Mouse (Mus musculus) stomach, embryonic 16.5 days (tissue): ENCODE results near the gene Kpnb1. TPM values are rescaled to one million over a fixed set of nuclear protein-coding genes. Genes with fewer than 3 reads are reported as not detected.
A peak's percentile ranks its signal among the peaks of the same experiment; 100 is the strongest.

Experiments
- ATAC-seq: fragments of 200-750 bp; cut with Nextera tagmentation; 2 replicates; pipeline ENCODE4 v1.8.0; 2017; ENCODE audit warnings: moderate number of reproducible peaks, moderate TSS enrichment; ENCODE audit not compliant: insufficient read depth, low FRiP score
- H3K27ac ChIP-seq: fragments of 300-500 bp; sonication (generic); 2 replicates; pipeline ENCODE4 v1.5.1; 2014; ENCODE audit warnings: low read length
- H3K27me3 ChIP-seq: fragments of 300-500 bp; sonication (generic); 2 replicates; pipeline ENCODE4 v1.6.1; 2014; ENCODE audit warnings: low read length, control low read depth, mixed read lengths; ENCODE audit not compliant: control insufficient read depth, insufficient read depth
- H3K36me3 ChIP-seq: fragments of 300-500 bp; sonication (generic); 2 replicates; pipeline ENCODE4 v1.6.1; 2014; ENCODE audit warnings: low read length; ENCODE audit not compliant: control insufficient read depth, insufficient read depth
- H3K4me1 ChIP-seq: fragments of 300-500 bp; sonication (generic); 2 replicates; pipeline ENCODE4 v1.6.1; 2014; ENCODE audit warnings: low read length, control low read depth, mixed read lengths; ENCODE audit not compliant: control insufficient read depth, insufficient read depth
- H3K4me2 ChIP-seq: fragments of 300-500 bp; sonication (generic); 2 replicates; pipeline ENCODE4 v1.6.1; 2014; ENCODE audit warnings: low read depth, low read length, mixed read lengths
- H3K4me3 ChIP-seq: fragments of 300-500 bp; sonication (generic); replicated peaks from 2 replicates; pipeline ENCODE4 v1.5.1; 2014; ENCODE audit warnings: mild to moderate bottlenecking, low read length
- H3K9ac ChIP-seq: fragments of 300-500 bp; sonication (generic); 2 replicates; pipeline ENCODE4 v1.6.1; 2014; ENCODE audit warnings: low read length
- H3K9me3 ChIP-seq: fragments of 300-500 bp; sonication (generic); replicated peaks from 2 replicates; pipeline ENCODE4 v1.6.1; 2016; ENCODE audit warnings: low read length, control low read depth; ENCODE audit not compliant: control insufficient read depth
- WGBS: fragments of 180-500 bp; shearing (Covaris S2); extraction: QIAGEN DNeasy Blood & Tissue Kit; methylation state at CpG from one replicate; pipeline ENCODE4 v1.1.7; 2014; 5-methylcytosine and 5-hydroxymethylcytosine counted together
- polyA plus RNA-seq: library from polyadenylated mRNA; unstranded; fragments of >200 nt; fragmentation: Nextera tagmentation; extraction: Ambion mirVana; gene quantifications from 2 replicates; pipeline ENCODE4 v1.2.1, GENCODE M21; 2015

The Kpnb1 gene
- polyA plus RNA-seq, 1 experiment from 2014 or later: 36.4 TPM

- WGBS: 50% methylated on average over 3 of the region's 3 CpGs
- Histone ChIP-seq H3K9me3 (no peaks in the 10 kb centered on the region), H3K4me1 (no peaks in the 10 kb centered on the region), H3K9ac (no peak overlapping the region), H3K4me3 (no peak overlapping the region), H3K27ac (no peak overlapping the region), H3K36me3 (peaks cover 29% of the 10 kb centered on the region), H3K27me3 (no peaks in the 10 kb centered on the region), H3K4me2 (no peak overlapping the region)
- ATAC-seq: no peak
Observed at GRCm38 (mm10) chr11:97176851-97177250, 10.8 kb downstream of the Kpnb1 start.

- no peak overlapping the region for H3K4me3 ChIP-seq
- ATAC-seq: no peak
- no peaks in the 10 kb centered on the region for H3K27me3 ChIP-seq
- H3K27ac ChIP-seq: no peak overlapping the region
- WGBS: 91% methylated on average over 7 of the region's 7 CpGs
- no peaks in the 10 kb centered on the region for H3K9me3 ChIP-seq
- peaks cover 30% of the 10 kb centered on the region for H3K36me3 ChIP-seq
- H3K9ac ChIP-seq: no peak overlapping the region
- no peak overlapping the region for H3K4me2 ChIP-seq
- no peaks in the 10 kb centered on the region for H3K4me1 ChIP-seq
Observed at GRCm38 (mm10) chr11:97175499-97175898, 12.2 kb downstream of the Kpnb1 start.

GRCm38 (mm10) chr11:97160341-97160740 lies 27.3 kb downstream of the Kpnb1 start:
- Histone ChIP-seq H3K4me2 (no peak overlapping the region), H3K4me3 (no peak overlapping the region), H3K36me3 (peaks cover 33% of the 10 kb centered on the region), H3K27me3 (no peaks in the 10 kb centered on the region), H3K9me3 (no peaks in the 10 kb centered on the region), H3K4me1 (no peaks in the 10 kb centered on the region), H3K9ac (no peak overlapping the region), H3K27ac (no peak overlapping the region)
- 68% methylated on average over 6 of the region's 6 CpGs for WGBS
- ATAC-seq: no peak

GRCm38 (mm10) chr11:97156999-97157398 lies 30.7 kb downstream of the Kpnb1 start:
- WGBS: 78% methylated on average over 7 of the region's 7 CpGs

GRCm38 (mm10) chr11:97152662-97153287 lies 34.9 kb downstream of the Kpnb1 start:
- no peaks in the 10 kb centered on the region for H3K27me3 ChIP-seq
- no peak overlapping the region for H3K27ac ChIP-seq
- no peak for ATAC-seq
- no peak overlapping the region; the same call in 1 of the 2 replicates for H3K9ac ChIP-seq
- H3K36me3 ChIP-seq: 0 out of 2 replicates have a peak, but pooled peaks cover 7% of the 10 kb centered on the region
- H3K4me1 ChIP-seq: peaks cover 21% of the 10 kb centered on the region
- H3K4me2 ChIP-seq: no peak overlapping the region
- H3K4me3 ChIP-seq: no peak overlapping the region
- WGBS: 33% methylated on average over 10 of the region's 10 CpGs
- no peaks in the 10 kb centered on the region for H3K9me3 ChIP-seq

More at GRCm38 (mm10) chr11:97156999-97157398, 30.7 kb downstream of the Kpnb1 start:
- Histone ChIP-seq H3K4me3 (no peak overlapping the region), H3K36me3 (0 out of 2 replicates have a peak, but pooled peaks cover 11% of the 10 kb centered on the region), H3K4me1 (peaks cover 7% of the 10 kb centered on the region), H3K4me2 (no peak overlapping the region), H3K9me3 (no peaks in the 10 kb centered on the region), H3K9ac (no peak overlapping the region), H3K27ac (no peak overlapping the region; the same call in 1 of the 2 replicates), H3K27me3 (no peaks in the 10 kb centered on the region)
- no peak for ATAC-seq

GRCm38 (mm10) chr11:97152023-97152426 lies 35.7 kb downstream of the Kpnb1 start:
- Histone ChIP-seq H3K27ac (0 out of 2 replicates have a peak overlapping the region, but pooled peaks have one; percentile 1), H3K4me1 (peaks cover 21% of the 10 kb centered on the region), H3K9ac (no peak overlapping the region; the same call in 1 of the 2 replicates), H3K36me3 (0 out of 2 replicates have a peak, but pooled peaks cover 4% of the 10 kb centered on the region), H3K4me2 (peak overlapping the region; percentile 90), H3K27me3 (no peaks in the 10 kb centered on the region), H3K9me3 (no peaks in the 10 kb centered on the region), H3K4me3 (peak overlapping the region; percentile 74)
- no peak for ATAC-seq
- WGBS: 1% methylated on average over 11 of the region's 11 CpGs

GRCm38 (mm10) chr11:97151343-97151801 lies 36.3 kb downstream of the Kpnb1 start, which contains the start of gene Tbkbp1:
Gene Tbkbp1, minus strand, starts transcription at chr11:97151495.
- WGBS: under 1% methylated on average over 22 of the region's 64 CpGs
- Histone ChIP-seq H3K4me1 (peaks cover 24% of the 10 kb centered on the region), H3K4me3 (peak within 1 kb of the TSS; percentile 74), H3K4me2 (peak within 1 kb of the TSS; percentile 90), H3K9me3 (no peaks in the 10 kb centered on the region), H3K27ac (peak within 1 kb of the TSS; percentile 81), H3K27me3 (no peaks in the 10 kb centered on the region), H3K9ac (peak within 1 kb of the TSS; percentile 83), H3K36me3 (0 out of 2 replicates have a peak, but pooled peaks cover 4% of the 10 kb centered on the region)
- no peak for ATAC-seq

- H3K36me3 ChIP-seq: 0 out of 2 replicates have a peak, but pooled peaks cover 4% of the 10 kb centered on the region
- ATAC-seq: peak; percentile 67
- under 1% methylated on average over 74 of the region's 102 CpGs for WGBS
- H3K4me1 ChIP-seq: peaks cover 29% of the 10 kb centered on the region
- peak overlapping the region; percentile 83 for H3K9ac ChIP-seq
- H3K27me3 ChIP-seq: no peaks in the 10 kb centered on the region
- H3K4me3 ChIP-seq: peak overlapping the region; percentile 74
- H3K4me2 ChIP-seq: peak overlapping the region; percentile 90
- H3K9me3 ChIP-seq: no peaks in the 10 kb centered on the region
- peak overlapping the region; percentile 81 for H3K27ac ChIP-seq
Observed at GRCm38 (mm10) chr11:97150411-97151330, 37.0 kb downstream of the Kpnb1 start.
